8 mouse cellular contexts compared by ENCODE assay signal in genomic region chr2:5845826-5846225, GRCm38 (mm10). TPM values are rescaled to one million over a fixed set of nuclear protein-coding genes. Genes with fewer than 3 reads are reported as not detected.
DNase-seq lines count a peak whose midpoint lies in the region; ATAC-seq and TF ChIP-seq lines count a peak whose summit lies in the region.

No protein-coding gene starts in this region.

- DNase-seq in kidney, postnatal 36 days = no peak
- no peak for DNase-seq in hindbrain, embryonic 14.5 days (ENCODE audit: low spot score)
- no peak for DNase-seq in gastrocnemius, postnatal 10 days
- no peak for DNase-seq in left cerebral cortex, postnatal 4 days
- DNase-seq in testis, postnatal 10 days (ENCODE audit: low spot score) = no peak

- peak overlapping the region; percentile 59 for H3K4me2 ChIP-seq in kidney, embryonic 16.5 days (replicated peaks; ENCODE audit: low read depth, low read length)
- H3K4me2 ChIP-seq in hindbrain, embryonic 14.5 days (replicated peaks) = peak overlapping the region; percentile 68
- peak overlapping the region; percentile 61 for H3K4me2 ChIP-seq in midbrain, embryonic 16.5 days (ENCODE audit: low read length)

- ATAC-seq in kidney, embryonic 16.5 days (ENCODE audit: low FRiP score, low TSS enrichment) = no peak
- no peak for ATAC-seq in hindbrain, embryonic 14.5 days (ENCODE audit: low FRiP score)
- ATAC-seq in midbrain, embryonic 16.5 days = no peak

- H3K36me3 ChIP-seq in kidney, embryonic 16.5 days (ENCODE audit: insufficient read depth, low read length) = peaks cover 14% of the 10 kb centered on the region
- peaks cover 20% of the 10 kb centered on the region for H3K36me3 ChIP-seq in hindbrain, embryonic 14.5 days (replicated peaks; ENCODE audit: control insufficient read depth, insufficient read depth)
- H3K36me3 ChIP-seq in midbrain, embryonic 16.5 days (ENCODE audit: control insufficient read depth, insufficient read depth, low read length) = peaks cover 4% of the 10 kb centered on the region

- H3K4me3 ChIP-seq in kidney, embryonic 16.5 days (ENCODE audit: low read length) = peak overlapping the region; percentile 94
- peak overlapping the region; percentile 82 for H3K4me3 ChIP-seq in bone marrow, adult 2 months (replicated peaks; ENCODE audit: control insufficient read depth, low read depth, low read length)
- H3K4me3 ChIP-seq in hindbrain, embryonic 14.5 days (replicated peaks; ENCODE audit: low read length) = peak overlapping the region; percentile 83
- peak overlapping the region; percentile 54 for H3K4me3 ChIP-seq in midbrain, embryonic 16.5 days (ENCODE audit: low read depth, low read length)

- H3K27me3 ChIP-seq in kidney, embryonic 16.5 days (ENCODE audit: insufficient read depth, low read length) = no peaks in the 10 kb centered on the region
- H3K27me3 ChIP-seq in hindbrain, embryonic 14.5 days (ENCODE audit: control insufficient read depth, insufficient read depth, low read length) = no peaks in the 10 kb centered on the region
- H3K27me3 ChIP-seq in midbrain, embryonic 16.5 days (ENCODE audit: control insufficient read depth, insufficient read depth, low read depth, low read length) = no peaks in the 10 kb centered on the region

- no peaks in the 10 kb centered on the region for H3K9me3 ChIP-seq in kidney, embryonic 16.5 days (ENCODE audit: low read length)
- no peaks in the 10 kb centered on the region for H3K9me3 ChIP-seq in hindbrain, embryonic 14.5 days (ENCODE audit: control insufficient read depth, low read length)
- no peaks in the 10 kb centered on the region for H3K9me3 ChIP-seq in midbrain, embryonic 16.5 days (replicated peaks; ENCODE audit: control insufficient read depth, low read length, poor library complexity, severe bottlenecking)

- WGBS in kidney, embryonic 16.5 days = 17% methylated on average over 4 of the region's 4 CpGs
- WGBS in bone marrow, adult 2 months = 10% methylated on average over 4 of the region's 4 CpGs
- 43% methylated on average over 4 of the region's 4 CpGs for WGBS in hindbrain, embryonic 14.5 days
- WGBS in midbrain, embryonic 16.5 days = 36% methylated on average over 4 of the region's 4 CpGs

- H3K4me1 ChIP-seq in kidney, embryonic 16.5 days (ENCODE audit: insufficient read depth, low read length) = peaks cover 16% of the 10 kb centered on the region; the same call in 1 of the 2 replicates
- H3K4me1 ChIP-seq in bone marrow, adult 2 months (ENCODE audit: control insufficient read depth, insufficient read depth, low read length) = no peaks in the 10 kb centered on the region; the same call in 1 of the 2 replicates
- peaks cover 13% of the 10 kb centered on the region for H3K4me1 ChIP-seq in hindbrain, embryonic 14.5 days (replicated peaks; ENCODE audit: control insufficient read depth, insufficient read depth, low read length)
- peaks cover 8% of the 10 kb centered on the region for H3K4me1 ChIP-seq in midbrain, embryonic 16.5 days (ENCODE audit: control insufficient read depth, insufficient read depth, low read length)

- H3K27ac ChIP-seq in kidney, embryonic 16.5 days (ENCODE audit: low read length) = no peak overlapping the region
- H3K27ac ChIP-seq in bone marrow, adult 2 months (ENCODE audit: control insufficient read depth, insufficient read depth, low read depth, low read length, poor library complexity) = no peak overlapping the region
- H3K27ac ChIP-seq in hindbrain, embryonic 14.5 days = peak overlapping the region; percentile 89; the same call in 1 of the 2 replicates
- no peak overlapping the region; the same call in 1 of the 2 replicates for H3K27ac ChIP-seq in midbrain, embryonic 16.5 days (ENCODE audit: low read length)

- peak overlapping the region; percentile 91 for H3K9ac ChIP-seq in kidney, embryonic 16.5 days (replicated peaks; ENCODE audit: low read length)
- peak overlapping the region; percentile 68 for H3K9ac ChIP-seq in hindbrain, embryonic 14.5 days
- H3K9ac ChIP-seq in midbrain, embryonic 16.5 days (ENCODE audit: low read depth, low read length) = peak overlapping the region; percentile 71; the same call in 1 of the 2 replicates

- intact Hi-C loops in left cerebral cortex, postnatal 4 days (cut with DNase I) = no loop called here

- TF ChIP-seq CTCF in bone marrow, adult 2 months (IDR thresholded peaks at IDR 0.05; ENCODE audit: control insufficient read depth, insufficient read depth, low read length) = no peak

- TF ChIP-seq POLR2A in bone marrow, adult 2 months (IDR thresholded peaks at IDR 0.05; ENCODE audit: borderline replicate concordance, control insufficient read depth, low read depth, low read length) = no peak

RNA-seq across cellular contexts. Expression of gene Cdc123, which starts 0.9 kb away (rescaled TPM):
- 297 and 303 TPM in 2 replicates for polyA plus RNA-seq in kidney, embryonic 16.5 days (2015; fragmentation: Nextera tagmentation; extraction: Ambion mirVana)
- 58.0 and 72.0 TPM in 2 replicates for polyA plus RNA-seq in bone marrow, adult 2 months (2011; ENCODE audit: insufficient read depth, insufficient read length, low replicate concordance, missing spikeins)
- 239 and 246 TPM in 2 replicates for polyA plus RNA-seq in hindbrain, embryonic 14.5 days (2014; fragmentation: Nextera tagmentation; extraction: Ambion mirVana)
- polyA plus RNA-seq in midbrain, embryonic 16.5 days (2015; fragmentation: Nextera tagmentation; extraction: Ambion mirVana) = 251 and 263 TPM in 2 replicates
- 10 to 100 TPM; 84.0 to 89.2 TPM for total RNA-seq in gastrocnemius, postnatal 10 days (2021)
- total RNA-seq in left cerebral cortex, postnatal 4 days (2021) = 100 to 1,000 TPM; 137 to 148 TPM

RNA-seq across cellular contexts. Expression of gene Nudt5, which starts 1.0 kb away (rescaled TPM):
- 76.9 and 78.1 TPM in 2 replicates for polyA plus RNA-seq in kidney, embryonic 16.5 days (2015; fragmentation: Nextera tagmentation; extraction: Ambion mirVana)
- 24.0 and 36.3 TPM in 2 replicates for polyA plus RNA-seq in bone marrow, adult 2 months (2011; ENCODE audit: insufficient read depth, insufficient read length, low replicate concordance, missing spikeins)
- polyA plus RNA-seq in hindbrain, embryonic 14.5 days (2014; fragmentation: Nextera tagmentation; extraction: Ambion mirVana) = 22.9 and 24.1 TPM in 2 replicates
- 20.5 and 23.2 TPM in 2 replicates for polyA plus RNA-seq in midbrain, embryonic 16.5 days (2015; fragmentation: Nextera tagmentation; extraction: Ambion mirVana)
- total RNA-seq in gastrocnemius, postnatal 10 days (2021) = 10 to 100 TPM in 1 of 2 experiments, 1 to 10 TPM in 1; 9.2 to 10.8 TPM
- 10 to 100 TPM; 14.4 to 15.4 TPM for total RNA-seq in left cerebral cortex, postnatal 4 days (2021)

RNA-seq across cellular contexts. Expression of gene Gm13199, which starts 16.9 kb away (rescaled TPM):
- 1.3 and 1.6 TPM in 2 replicates for polyA plus RNA-seq in kidney, embryonic 16.5 days (2015; fragmentation: Nextera tagmentation; extraction: Ambion mirVana)
- 2.5 and 3.8 TPM in 2 replicates for polyA plus RNA-seq in bone marrow, adult 2 months (2011; ENCODE audit: insufficient read depth, insufficient read length, low replicate concordance, missing spikeins)
- polyA plus RNA-seq in hindbrain, embryonic 14.5 days (2014; fragmentation: Nextera tagmentation; extraction: Ambion mirVana) = 1.4 and 1.6 TPM in 2 replicates
- 0.77 and 0.88 TPM in 2 replicates for polyA plus RNA-seq in midbrain, embryonic 16.5 days (2015; fragmentation: Nextera tagmentation; extraction: Ambion mirVana)
- under 1 TPM in 1 of 2 experiments, not detected in 1; 0.43 TPM for total RNA-seq in gastrocnemius, postnatal 10 days (2021)
- total RNA-seq in left cerebral cortex, postnatal 4 days (2021) = 1 to 10 TPM in 1 of 2 experiments, under 1 TPM in 1; 0.94 to 1.5 TPM

RNA-seq across cellular contexts. Expression of gene Sec61a2, which starts 49.4 kb away (rescaled TPM):
- polyA plus RNA-seq in kidney, embryonic 16.5 days (2015; fragmentation: Nextera tagmentation; extraction: Ambion mirVana) = 77.6 and 91.8 TPM in 2 replicates
- polyA plus RNA-seq in bone marrow, adult 2 months (2011; ENCODE audit: insufficient read depth, insufficient read length, low replicate concordance, missing spikeins) = 10.1 and 12.4 TPM in 2 replicates
- 108 and 109 TPM in 2 replicates for polyA plus RNA-seq in hindbrain, embryonic 14.5 days (2014; fragmentation: Nextera tagmentation; extraction: Ambion mirVana)
- polyA plus RNA-seq in midbrain, embryonic 16.5 days (2015; fragmentation: Nextera tagmentation; extraction: Ambion mirVana) = 116 and 117 TPM in 2 replicates
- 10 to 100 TPM; 35.1 to 40.6 TPM for total RNA-seq in gastrocnemius, postnatal 10 days (2021)
- 100 to 1,000 TPM; 100 to 114 TPM for total RNA-seq in left cerebral cortex, postnatal 4 days (2021)
